Mouse (Mus musculus) lung, postnatal 4 days (tissue): ENCODE data around the gene Gba2.
A peak's percentile ranks its signal among the peaks of the same experiment; 100 is the strongest.
"Not testable (repeated sequence)": the region's sequence is repeated elsewhere in the genome, so short reads cannot be mapped to it uniquely, and the experiment has no call there.

Experiments used
- DNase-seq, 2 experiments: peaks; one replicate each; pipeline ENCODE4 v3.0.0; 2021

Gba2 gene

DNA sequence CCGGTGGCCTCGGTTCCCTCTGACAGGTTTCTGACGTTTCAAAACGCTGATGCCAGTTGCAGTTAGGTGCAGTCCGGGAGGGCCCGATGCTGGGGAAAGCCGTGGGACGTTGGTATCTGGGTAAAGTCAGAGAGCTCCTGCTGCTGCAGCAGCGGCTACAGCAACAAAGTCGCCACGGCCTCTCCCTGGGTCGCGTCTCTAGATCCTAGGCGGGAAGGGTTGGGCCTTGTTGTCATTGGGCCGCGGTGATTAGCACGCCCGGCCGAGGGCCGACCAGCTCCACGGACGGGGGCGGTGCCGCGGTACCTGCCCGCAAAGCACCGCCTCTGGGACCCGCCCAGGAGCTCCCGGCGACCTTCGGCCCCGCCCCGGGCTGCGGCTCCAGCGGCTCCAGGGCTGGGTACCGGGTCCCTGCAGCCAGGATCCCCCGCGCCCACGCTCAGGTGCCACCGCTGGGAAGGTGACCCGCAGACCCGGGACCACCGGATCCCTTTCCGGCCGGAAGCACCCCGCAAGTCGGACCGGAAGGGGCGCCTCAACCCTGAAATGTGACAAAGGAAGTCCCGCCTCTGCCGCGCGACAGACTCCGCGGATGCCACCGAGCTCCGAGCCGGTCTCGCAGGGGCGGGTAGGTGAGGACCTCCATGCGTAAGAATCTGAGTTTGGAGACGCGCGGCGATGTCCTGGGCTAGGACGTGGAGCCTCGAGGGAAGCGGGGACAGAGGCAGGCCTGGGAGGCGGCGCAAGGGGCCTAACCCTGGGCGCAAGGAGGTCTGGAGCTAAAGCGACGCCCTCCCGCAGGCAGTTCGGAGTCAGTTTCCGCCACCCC is at the start of gene Gba2, which contains the start of gene Rgp1:
TSS of gene Gba2 (minus strand) at position 498 of the 829 bp plus-strand sequence.
TSS of gene Rgp1 (plus strand) at position 340 of the 829 bp plus-strand sequence.
- DNase-seq: peak; percentile 90 to 93

DNA sequence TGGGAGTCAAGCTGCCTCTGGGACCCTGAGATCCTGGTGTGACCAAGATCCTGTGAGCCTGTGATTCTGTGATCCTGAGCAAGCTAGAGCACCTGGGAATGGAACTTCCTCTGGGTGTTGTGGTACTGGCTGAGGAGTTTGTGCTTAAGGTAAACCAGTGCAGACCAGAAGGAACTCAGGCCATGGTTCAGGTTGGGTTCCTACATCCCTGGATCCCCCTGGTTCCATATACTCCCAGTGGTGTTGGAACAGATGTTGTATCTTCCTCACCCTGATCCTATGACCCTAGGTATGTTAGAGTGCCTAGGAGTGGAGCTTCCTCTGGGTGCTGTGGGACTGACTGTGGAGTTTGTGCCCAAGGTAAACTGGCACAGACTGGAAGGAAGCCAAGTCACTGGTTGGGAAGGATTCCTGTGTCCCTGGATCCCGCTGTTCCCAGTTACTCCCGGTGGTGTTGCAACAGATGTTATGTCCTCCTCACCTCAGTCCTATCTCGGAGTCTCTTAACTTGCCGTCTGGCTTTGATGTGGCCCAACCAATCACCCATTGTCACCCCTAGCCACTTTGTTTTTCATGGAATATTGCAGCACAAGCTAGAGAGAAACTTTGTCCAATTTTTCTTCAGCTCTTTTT is 41.6 kb upstream of the Gba2 start:
- DNase-seq: no peak

DNA sequence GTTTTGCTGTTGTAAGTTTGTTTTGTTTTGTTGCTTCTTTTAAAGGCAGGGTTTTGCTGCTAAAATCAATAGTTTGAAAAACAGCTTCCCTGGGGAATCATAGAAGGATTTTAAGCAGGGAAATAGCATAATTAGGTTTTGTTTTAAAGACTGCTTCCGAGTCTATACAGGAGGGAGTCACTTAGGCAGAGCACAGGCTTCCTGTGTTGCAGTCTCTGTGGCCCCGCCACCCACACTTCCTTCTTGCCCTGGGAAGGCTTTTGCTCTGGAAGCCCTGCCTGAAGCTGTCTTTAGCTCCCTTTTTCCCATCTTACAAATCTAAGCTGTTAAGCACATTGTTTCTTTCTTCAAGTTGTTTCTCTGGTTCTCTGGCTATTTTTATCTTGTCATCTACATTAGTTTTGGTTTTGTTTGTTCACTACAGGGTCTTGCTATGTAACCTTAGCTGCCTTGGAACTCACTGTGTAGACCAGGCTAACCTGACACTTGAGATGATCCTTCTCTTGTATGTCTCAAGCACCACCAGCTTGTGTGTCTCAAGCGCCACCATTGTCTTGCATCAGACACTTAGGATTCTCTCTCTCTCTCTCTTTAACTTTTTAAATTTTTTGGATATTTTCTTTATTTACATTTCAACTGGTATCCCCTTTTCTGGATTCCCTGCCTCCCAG is 34.5 kb upstream of the Gba2 start:
- peak; percentile 53 to 74 for DNase-seq

DNA sequence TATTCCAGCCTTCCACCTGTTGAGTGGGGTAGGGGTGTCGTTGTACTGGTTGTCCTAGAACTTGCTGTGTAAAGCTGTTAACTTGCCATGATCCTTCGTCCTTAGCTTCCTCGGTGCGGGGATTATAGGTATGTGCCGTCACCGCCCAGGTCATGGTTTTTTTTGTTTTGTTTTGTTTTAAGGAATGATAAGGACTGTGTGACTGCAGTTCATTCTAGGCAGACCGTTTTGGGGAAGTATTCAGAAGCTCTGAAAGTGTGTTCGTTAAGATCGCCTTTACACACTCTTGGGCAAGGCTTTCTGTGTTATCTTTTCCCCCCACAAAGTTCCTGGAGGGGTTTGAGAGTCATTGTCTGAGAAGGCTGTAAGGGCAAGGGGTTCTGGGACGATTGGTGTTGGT is 33.9 kb upstream of the Gba2 start:
- DNase-seq: no peak

DNA sequence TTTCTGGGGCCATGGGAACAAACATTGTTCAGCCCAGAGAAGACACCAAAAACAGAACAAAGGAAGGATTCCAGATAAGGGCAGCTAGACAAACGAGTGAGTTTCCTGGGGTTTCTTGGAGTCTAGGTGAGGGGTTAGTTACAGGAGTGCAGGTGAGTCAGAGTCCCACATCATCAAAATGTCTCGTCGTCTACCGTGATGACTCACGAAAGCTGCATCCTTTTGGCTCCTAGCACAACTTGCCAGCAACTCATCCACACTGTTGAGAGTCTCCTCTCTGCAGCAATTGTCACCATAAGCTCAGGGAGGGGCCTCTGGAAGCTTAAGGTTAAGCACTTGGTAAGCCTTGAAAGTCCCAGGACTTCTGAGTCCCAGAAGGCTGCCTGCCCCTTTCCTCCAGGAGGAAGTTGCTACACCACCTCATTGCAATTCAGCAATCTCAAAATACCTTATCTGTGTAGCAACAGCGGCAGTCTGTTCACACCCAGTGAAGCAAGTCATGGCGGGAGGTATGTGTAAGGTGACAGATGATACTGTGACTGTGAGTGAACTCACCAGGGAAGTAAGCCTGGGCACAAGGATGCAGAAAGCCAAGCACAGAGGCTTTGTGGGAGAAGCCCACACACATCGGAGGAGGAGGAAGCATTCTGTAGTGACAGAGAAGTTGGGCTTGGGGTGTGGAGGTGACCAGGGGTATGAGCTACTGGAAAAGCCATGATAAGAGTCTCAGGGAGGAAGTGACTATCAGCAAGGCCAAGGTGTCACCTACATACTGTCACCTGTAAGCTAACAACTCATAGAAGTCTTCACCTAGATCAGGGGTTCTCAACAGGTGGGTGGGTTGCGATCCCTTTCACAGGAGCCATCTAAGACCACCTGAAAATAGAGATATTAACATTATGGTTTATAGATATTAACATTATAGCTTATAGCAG is 26.3 kb upstream of the Gba2 start:
- no peak for DNase-seq

DNA sequence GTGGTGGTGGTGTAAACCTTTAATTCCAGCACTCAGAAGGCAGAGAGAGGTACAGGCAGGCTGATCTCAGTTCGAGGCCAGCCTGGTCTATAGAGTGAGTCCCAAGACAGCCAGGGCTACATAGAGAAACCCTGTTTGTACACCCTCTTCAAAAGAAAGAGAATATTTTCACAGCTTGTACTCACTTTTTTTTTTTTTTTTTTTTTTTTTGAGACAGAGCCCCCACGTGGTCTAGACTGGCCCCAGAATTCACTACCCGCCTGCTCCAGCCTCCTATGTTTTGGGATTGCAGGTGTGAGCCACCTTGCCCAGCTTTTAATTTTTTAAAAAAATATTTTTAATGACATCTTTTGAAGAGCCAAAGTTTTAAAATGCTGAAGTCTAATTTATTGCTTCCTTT is 25.4 kb upstream of the Gba2 start:
- DNase-seq: no peak

DNA sequence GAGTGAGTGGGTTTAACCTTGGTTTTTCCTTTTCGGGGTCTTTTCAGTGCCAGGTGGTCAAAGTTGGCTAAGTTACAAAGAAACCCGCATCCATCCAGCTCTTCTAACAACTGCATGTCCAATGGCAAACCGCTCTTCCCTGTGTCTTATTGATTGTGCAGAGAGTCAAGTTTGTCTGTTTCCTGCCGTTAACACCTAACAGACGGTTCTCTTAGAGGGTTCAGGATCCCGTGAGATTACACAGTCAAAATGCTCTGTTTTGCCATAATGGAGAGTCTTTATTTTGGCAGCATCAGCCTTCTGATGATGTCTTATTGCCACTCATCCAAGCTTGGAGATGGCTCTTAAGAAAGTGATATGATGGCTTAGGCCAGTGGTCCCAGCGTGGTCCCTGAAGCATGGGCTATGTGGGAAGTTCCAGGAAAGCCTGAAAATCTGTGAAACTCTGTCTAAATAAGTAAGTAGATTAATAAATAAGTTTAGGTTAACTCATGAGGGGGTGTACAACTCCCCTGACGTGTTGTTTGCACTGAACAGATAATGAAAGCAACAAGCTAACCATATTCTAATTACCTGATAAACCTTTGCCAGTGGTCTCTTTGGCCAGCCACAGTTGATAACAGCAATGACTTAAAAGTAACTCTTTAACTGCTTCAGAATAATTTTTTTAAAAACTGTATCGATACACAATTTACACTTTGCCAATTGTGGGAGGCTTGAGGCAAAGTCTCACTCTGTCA is 21.7 kb upstream of the Gba2 start:
- no peak for DNase-seq

DNA sequence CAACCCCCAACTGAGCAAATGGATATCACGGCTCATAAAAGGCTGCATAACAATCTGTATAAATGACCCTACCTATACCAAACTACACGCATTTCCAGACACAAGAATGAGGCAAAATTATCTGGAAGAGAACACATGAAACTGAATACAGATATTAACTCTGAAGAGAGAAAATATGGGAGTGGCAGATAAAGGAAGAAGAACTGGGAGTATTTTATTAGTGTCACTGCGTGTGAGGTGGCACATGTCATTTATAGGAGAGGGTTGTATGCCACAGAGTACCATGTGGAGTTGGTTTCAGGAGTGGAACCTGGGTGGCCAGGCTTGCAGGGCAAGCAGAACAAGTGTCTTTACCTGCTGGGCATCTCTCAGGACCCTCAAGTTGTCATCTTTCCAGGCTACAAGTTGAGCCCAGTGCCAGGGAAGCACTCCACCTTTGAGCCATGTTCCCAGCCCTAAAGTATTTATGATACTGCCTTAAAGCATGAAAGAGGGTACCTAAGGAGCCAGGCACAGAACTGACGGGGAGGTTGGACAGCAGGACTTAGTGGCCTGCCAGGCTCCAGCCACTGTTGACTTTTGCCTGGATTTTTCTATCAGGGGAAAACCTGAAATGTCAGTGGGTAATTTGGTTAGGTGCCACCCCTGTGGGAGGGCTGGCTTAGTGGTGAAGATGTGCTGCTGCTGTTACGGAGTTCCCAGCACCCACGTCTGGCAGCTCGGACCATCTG is 20.1 kb upstream of the Gba2 start:
- no peak for DNase-seq

DNA sequence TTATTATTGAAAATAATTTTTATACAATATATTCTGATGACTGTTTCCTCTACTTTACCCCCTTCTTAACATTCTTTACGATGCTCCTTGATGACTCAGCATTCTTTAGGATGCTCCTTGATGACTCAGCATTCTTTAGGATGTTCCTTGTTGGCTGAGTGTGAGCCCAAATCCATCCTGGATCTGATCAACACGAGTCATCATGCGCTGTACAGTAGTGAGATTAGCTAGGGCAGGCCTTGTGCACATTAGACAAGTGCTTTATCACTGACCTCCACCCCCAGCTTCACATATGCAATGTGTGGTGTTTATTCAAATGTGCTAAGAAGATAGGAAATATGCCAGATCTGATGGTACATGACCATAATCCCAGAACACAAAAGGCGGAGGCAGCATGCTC is 19.5 kb upstream of the Gba2 start:
- DNase-seq: no peak

DNA sequence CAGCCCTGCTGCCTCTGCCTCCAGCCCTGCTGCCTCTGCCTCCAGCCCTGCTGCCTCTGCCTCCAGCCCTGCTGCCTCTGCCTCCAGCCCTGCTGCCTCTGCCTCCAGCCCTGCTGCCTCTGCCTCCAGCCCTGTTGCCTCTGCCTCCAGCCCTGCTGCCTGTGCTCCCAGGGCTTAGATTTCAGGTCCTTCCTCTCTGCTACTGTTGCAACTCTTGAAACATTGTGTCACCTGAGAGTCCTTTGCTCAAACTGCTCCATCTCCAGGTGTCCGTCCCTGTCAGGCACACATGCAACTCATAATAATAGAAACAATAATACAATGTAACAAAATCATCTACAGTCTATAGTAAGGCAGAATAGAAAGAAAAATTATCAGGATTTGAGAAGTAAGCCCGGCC is 17.9 kb upstream of the Gba2 start:
- DNase-seq: not testable (repeated sequence)

DNA sequence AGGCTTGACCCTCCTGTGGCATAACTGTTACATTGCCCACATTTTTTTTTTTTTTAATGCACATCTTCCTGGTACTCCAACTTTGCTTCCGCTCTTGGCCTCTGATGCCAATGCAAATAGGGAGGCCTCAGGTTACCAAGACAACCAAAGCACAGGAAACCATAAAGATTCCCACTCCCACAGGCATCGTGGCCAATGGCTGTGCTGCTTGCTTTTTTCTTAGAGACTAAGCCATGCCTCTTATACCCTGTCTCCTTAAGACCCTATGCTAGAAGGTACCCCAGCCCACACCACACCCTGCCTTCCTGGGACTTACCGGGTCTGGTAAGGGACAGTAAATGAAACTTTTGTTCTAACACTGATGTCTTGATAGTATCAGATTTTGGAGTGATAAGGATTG is 14.8 kb upstream of the Gba2 start:
- DNase-seq: no peak

DNA sequence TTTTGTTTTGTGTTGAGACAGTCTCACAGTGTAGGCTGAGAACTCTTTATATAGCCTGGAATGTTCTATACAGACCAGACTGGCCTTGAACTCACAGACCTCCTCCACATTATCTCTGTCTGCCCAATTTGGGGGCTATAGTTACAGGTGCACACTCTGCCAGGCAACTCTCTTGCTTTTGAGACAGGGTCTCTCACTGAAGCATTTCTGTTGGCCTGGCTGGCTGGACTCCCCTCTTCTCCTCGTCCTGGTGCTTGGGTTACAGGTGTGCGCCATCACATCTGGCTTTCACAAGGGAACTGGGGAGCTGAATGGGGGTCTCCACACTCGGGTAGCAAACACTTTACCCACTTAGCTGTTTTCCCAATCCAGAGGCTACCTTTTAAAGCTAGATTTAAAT is 13.3 kb upstream of the Gba2 start:
- DNase-seq: no peak

DNA sequence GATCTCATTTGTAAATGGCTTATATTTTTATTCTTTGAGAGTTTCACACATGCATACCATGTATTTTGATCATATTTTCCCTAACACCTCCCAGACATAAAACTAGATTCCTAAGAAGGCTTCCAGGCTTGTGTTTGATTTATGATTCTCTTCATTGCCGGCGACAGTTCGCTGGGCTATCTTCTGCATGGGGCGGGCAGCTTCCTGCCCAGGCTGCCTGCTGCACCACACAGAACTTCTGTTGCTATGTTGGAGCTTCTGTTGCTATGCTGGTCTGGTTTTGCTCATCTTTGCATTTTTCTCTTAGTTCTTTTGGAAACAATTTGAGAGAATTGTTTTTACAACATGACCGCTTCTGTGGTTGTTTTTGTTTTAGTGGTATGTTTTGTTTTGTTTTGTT is 12.9 kb upstream of the Gba2 start:
- DNase-seq: no peak

DNA sequence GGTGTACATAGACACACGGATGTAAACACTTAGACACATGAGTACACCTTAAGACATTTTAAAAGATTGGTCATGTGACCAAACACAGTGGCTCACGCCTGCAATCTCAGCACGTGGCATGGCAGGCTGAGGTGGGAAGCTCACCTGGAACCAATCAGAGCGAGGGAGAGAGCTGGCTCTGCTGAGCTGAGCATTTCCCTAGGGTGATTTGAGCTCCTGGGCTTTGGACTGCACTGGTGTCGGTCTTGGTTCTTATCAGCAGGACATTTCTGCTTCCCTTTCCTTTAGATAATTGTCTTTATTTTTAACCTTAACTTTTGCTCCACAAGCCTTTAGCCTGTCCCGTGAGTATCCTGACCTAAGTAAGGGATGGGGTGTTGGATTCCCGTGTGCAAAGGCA is 9.0 kb upstream of the Gba2 start:
- no peak for DNase-seq

DNA sequence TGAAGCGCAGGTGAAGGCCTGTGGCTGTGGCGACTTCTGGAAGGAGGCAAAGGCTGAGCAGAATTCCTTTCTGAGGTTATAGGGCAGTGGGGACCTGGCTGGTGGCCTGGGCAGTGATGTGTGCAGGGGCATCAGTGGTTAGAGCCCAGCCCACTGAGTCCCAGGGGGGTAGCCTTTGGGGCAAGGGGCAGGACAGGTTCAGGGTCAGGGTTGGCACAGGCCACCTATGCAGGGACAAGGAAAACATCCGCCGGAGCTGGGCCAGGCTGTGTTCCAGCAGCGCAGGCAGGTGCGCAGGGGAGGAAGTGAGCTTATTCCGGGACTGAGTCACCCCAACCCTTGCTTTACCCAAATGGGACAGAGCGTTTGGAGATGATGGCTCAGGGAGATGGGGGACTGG is 7.7 kb upstream of the Gba2 start:
- DNase-seq: no peak

DNA sequence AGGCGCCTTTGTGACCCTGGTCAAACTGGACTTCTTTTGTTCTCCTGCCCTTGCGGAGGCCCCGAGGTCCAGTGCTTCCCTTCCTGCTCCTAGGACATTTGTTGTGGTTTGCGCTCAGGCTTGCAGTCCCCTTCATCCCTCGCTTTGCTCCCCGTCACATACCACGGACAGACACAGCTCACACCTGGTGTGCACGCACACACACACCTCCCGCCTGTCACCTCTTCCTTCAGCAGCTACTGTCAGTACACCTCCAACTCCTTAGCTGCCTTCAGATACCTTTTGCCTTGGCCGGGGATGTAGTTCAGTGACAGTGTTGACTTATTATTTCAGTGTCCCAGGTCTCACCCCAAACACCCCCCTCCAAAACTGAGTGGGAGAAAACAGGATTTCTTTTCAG is 7.0 kb upstream of the Gba2 start:
- DNase-seq: no peak

DNA sequence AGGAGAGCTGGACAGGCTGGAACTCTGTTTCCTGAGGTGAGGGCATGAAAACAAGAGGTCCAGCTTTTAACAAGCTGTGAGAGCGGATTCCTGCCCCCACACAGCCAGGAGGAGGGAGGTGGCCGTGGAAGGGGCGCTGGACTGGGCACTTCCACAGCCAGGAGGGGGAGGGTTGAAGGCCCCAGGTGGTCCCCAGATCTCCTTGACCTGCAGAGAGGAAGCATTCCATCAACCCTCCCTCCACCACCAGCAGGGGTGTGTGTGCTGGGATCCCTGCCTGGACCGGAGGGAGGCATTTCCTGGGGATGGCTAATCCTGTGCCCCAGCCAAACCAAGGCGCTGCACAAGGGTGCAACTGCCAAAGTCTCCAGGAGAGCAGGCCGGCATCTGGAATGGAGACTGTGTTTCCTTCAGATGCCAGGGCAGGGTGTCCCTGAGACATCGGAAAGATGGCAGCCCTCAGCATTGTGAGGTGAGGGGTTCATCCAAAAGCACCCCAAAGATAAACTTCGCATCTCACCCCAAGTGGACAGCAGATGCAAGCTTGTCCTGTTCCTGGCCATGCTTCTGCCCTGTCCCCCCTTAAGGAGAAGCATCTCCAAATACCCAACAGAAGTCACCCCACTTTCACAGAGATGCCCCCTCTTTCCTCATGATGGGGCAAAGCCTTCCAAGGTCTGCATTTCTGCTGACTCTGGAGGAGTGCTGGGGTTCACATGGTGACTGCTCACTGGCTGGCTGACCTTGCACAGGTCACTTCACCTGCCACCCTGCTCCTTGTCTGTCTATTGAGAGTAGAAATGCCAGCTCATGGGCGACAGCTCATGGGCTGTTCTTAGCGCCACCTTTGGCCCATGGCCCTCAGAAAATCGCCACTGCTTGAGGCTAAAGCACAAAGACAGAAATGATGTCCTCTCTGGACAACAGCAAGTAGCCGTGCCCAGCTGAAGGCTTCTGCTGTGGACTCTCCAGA is 6.1 kb upstream of the Gba2 start, which contains the start of gene Msmp:
TSS of gene Msmp (minus strand) at position 51 of the 973 bp plus-strand sequence.
- no peak for DNase-seq

DNA sequence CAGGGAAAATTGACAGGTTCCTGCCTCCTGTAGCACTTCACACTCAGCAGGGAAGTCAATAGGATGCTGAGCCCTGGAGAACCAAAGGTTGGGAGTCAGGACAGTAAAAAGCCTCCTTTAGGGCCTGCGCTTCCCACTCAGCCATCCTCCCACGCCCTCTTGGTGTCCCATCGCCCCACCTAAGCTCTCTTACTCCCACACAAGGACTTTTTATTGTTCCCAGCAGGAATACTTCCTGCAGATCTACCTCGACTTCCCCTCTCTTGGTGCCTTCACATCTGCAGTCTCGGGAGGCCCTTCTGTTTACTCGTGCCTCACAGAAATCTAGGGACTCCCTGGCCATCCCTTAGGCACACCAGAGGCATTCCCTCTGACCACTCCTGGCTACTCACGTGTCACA is 4.7 kb upstream of the Gba2 start:
- no peak for DNase-seq

DNA sequence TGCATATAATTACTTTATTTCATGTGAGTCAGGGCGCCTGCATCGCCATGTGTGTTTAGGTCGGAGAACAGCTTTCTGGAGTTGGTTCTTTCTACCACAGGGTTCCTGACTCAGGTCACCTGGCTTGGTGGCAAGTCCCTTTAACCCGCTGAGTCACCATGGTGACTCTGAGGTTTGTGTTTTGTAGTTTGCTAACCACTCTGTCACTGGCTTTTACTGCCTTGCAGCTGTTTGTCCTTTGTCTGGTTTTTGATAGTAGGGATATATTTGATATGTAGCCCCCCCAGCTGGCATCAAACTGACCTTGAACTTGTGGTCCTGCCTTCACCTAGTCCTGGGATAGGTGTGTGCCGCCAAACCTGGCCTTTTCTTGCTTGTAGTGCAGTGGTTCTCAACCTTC is 3.6 kb upstream of the Gba2 start:
- no peak for DNase-seq

DNA sequence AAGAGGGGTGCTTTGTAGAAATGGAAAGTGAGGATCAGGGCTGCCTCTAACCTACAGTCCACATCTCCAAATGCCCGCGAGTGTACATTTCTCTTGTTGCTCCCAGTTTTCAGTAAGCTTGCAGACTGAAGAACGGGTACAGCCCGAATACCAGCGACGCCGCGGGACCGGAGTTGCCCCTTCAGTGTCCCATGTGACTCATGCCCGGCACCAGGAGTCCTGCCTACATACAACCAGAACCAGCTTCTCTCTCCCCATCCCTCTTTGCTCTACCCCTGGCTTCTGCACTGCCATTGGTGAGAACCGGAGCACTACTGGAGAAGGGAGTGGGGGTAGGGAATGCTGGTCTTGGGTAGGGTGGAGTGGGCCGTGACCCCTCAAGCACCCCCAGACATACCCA is 2.7 kb upstream of the Gba2 start:
- no peak for DNase-seq
